Mouse (Mus musculus) frontal cortex, postnatal 25 days (tissue): Measurements from ENCODE around the gene Manba.

Source experiments
- DNase-seq, 2 experiments: peaks; one replicate each; pipeline ENCODE4 v3.0.0; 2022; ENCODE audit warnings: low spot score in 2 of 2

Gene Manba

GRCm38 (mm10) chr3:135580439-135581275 is 95.2 kb downstream of the Manba start:
- no peak for DNase-seq

DNA sequence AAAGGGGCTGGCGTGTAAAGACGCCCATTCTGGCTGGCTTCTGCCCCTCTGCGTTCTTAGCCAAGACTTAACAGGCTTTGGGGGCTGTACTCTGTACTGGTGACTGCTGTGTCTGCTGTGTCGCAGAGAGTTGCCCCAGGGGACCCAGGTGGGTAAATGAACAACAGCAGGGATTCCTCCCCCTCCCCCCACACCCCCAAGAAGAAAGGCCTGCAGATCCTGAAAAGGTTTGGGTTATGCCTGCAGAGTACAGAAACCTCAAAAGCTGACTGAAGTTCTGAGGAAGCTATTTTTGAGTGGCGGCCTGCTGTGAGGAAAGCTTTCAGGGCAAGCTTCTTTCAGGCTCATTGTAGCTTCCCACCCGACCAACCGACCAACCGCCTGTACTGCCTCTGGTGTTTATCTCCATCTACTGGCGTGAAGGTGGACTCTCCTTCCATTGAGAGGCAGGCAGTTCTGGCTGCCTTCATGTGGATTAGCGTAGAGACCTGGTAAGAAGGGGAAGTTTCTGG is 96.3 kb downstream of the Manba start:
- no peak for DNase-seq

DNA sequence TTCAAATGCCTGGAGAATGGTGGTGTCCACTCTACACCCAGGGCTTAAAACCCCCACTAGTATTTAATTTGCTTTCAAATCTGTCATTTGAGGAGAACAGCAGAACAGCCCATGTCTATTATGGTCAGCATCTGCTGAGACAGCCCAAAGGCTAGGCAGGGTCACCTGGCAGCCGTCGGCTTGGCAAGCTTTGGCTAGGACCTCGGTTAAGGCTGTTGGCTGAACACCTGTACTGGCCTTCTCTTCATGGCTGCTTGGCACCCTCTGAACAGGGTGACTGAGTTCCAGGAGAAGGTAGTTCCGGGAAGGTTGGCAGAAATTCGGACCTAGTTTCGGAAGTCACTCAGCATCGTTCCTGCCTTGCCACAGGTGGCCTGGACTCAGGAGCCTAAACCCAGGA is 96.8 kb downstream of the Manba start:
- DNase-seq, result no peak

GRCm38 (mm10) chr3:135585482-135585881 is 100.1 kb downstream of the Manba start:
- no peak for DNase-seq

DNA sequence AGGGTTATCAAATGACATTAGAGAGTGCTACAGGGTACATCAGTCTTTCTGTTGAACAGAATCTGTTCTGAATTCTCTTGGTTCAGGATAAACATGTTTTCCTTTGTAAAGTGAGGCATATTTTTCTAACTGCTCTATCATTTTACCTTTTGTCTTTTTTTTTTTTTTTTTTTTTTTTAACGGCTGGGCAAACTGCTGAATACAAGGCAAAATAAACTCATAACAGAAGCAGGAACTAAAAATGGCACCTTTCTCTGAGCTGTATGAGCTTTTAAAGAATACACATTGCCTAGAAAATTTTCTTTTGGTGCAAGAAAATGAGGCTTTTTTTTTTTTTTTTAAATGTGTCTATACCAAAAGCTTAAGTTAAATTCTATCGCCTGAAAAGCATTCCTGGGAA is 100.6 kb downstream of the Manba start:
- DNase-seq, result no peak

DNA sequence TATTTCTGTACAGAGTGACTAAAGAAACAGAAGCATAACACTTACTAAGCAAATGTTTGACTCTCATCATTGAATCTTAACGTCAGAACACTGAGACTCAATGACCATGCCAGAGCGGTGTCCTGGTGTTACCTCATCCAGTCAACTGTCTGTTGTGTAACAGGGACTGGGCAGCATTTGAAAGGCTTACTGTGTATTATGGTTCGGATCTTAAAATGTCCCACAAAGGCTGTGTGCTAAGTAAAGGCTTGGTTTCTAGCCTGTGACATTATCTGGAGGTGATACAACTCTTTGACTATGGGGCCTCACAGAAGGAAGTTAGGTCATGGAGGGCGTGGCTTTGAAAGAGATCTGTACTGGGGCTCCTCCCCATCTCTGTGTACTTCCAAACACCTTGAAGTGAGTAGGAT is 101.1 kb downstream of the Manba start:
- no peak for DNase-seq

- no peak for DNase-seq
Observed at GRCm38 (mm10) chr3:135590471-135590870, 105.1 kb downstream of the Manba start.

GRCm38 (mm10) chr3:135591376-135591775 is 106.0 kb downstream of the Manba start:
- DNase-seq, result no peak

- DNase-seq, result no peak
Observed at GRCm38 (mm10) chr3:135592011-135592410, 106.6 kb downstream of the Manba start.

GRCm38 (mm10) chr3:135594238-135594917 is 109.0 kb downstream of the Manba start:
- DNase-seq, result no peak

DNA sequence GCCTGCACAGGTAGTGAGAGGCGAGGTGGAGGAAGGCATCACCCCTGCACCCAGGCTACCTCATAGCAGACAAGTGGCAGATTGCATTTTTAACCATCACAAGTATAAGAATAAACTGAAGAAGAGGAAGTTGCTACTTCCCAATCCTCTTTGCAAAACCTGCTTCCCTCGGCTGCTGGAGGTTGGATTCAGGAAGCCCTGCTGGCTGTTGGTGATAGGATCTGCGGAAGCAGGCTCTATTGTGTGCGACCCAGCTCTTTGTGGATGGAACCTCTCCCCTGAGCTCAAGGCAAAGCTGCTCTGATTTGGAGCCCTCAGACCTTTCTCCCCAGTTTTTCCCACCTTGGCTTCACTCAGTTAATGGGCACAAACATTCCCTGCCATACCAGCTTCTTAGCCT is 111.6 kb downstream of the Manba start:
- DNase-seq, result no peak

DNA sequence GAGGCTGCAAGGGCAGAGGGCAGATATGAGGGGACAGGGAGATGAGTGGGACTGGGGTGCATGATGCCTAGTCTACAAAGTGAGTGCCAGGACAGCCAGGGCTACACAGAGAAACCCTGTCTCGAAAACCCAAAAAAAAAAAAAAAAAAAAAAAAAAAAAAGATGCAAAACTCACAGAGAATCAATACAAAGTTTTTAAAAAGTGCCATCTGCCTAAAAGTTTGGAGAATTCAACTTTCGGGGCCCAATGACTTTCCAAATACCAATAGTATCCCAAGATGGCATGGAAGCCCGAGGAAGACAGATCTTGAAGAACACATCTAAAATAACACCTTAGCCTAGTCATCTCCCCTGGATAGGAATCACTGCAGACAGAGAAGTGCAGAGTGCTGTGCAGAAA is 112.9 kb downstream of the Manba start:
- no peak for DNase-seq

DNA sequence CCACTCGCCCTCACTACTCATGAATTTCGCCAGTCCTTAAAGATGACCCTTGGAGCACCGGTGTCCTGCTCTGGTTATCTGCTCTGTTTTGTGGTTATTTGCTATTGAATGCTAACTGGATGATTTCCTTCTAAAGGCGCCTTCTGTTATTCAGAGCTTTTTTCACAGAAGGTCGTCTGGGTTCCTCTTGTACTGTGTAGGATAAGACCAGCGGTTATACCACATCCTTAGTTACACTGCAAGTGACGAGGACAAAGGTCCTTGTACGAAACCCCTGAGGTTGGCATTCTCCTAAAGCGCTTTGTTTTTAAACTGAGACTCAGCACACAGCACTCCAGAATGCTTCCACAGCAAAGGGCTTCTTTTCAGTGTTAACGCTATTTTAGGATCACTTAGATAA is 117.3 kb downstream of the Manba start:
- no peak for DNase-seq

DNA sequence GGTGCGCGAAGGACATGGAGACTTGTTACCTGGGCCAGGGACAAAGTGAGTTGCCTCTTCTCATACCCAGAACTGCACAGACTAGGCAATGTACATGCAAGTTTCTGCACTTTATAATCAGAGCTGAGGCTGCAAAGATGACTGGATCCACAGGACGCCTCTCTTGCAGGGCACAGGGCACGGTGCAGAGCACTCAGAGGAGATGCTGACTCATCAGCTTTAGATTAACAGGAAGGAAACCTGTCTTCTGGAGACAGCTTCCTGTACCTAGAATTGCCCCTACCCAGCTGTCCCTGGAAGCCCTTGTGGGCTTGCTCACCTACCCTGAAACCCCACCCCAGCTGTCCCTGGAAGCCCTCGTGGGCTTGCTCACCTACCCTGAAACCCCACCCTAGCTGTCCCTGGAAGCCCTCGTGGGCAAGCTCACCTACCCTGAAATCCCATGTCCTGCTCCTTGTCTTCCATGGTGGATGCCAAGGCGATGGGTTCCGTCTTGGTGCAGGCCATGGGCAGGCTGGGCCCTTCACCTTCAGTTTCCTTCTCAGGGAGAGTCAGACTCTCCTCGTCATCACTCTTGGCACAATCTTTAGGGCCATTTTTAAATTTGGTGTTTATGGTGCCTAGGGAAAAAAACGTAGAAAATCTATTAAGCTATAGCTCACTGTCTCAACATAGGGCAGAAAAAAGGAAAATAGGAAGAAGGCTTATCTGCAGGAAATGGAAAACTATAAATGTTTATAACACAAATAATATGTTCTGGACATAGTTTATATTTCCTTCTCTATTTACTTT is 119.4 kb downstream of the Manba start:
- no peak for DNase-seq

GRCm38 (mm10) chr3:135605474-135605873 is 120.1 kb downstream of the Manba start:
- no peak for DNase-seq

DNA sequence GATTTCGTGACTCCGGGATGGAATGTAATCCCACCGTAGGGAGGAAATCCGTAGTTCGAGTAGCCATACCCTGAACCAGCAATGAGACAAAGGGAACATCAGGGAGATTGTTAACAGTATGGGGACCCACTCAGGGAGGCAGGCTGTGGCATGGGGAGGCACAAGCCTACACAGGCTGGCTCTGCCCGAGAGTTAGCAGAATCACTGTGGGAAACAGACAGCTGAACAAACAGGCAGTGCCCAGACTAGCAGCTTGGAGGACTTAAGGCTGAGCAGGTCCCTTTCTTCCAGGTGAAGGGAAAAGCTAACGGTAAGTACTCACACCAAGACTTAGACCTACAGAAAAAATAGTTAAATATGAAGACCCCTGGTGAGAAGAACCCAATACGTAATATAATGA is 121.2 kb downstream of the Manba start:
- DNase-seq, result no peak

GRCm38 (mm10) chr3:135607021-135607420 is 121.6 kb downstream of the Manba start:
- no peak for DNase-seq

DNA sequence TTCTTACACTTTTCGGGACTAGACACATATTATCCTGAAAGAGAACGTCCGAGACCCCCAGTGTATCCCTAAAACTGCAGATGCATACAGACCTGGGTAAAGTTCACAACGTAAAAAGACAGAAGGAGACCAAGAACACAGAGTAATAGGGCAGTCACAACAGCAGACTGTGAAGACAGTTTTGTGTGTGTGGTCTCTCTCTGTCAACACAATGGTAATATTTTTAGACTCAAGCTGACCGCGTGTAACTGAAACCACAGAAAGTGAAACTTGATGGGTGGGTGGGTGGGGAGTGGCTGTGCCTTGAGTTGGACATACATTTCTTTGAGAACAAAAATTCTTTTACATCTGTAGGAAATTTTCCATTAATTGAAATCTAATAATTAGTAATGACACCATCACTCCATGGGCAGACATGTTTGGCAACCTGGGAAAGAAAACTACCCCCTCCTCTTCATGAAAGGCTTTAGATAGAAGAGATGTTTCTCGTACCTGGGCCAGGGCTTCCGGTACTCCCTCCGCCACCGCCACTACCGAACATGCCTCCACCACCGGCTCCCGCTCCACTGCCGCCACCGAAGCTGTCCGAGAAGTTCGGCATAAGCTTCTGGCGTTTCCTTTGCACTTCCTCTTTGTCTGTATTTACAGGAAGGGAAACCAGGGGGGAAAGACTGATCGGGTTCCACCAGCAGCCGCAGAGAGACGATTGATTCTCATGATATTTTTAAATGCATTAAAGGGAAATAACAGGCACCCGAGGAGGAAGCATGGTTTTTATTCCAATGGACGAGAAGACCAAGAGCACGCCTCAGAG is 122.5 kb downstream of the Manba start:
- no peak for DNase-seq

- peak in 1 of 2 experiments; percentile 31 for DNase-seq
Observed at GRCm38 (mm10) chr3:135610221-135610620, 124.8 kb downstream of the Manba start.

DNA sequence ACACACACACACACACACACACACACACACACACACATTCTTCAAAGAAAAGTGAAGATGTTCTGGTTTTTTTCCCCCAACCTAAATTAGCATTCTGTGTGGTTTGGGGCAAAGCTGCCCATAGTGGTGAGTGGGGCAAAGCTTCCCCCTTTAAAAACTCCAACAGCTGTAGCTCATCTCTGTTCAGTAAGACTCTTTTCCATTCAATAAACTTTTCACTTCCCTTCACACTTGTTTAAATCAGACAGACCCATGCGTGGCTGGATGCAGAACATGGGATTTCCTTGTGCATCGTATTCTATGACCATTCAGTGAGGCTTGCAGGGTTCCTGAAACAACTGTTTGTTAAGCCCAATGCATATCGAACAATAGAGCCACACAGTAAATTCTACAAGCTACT is 129.0 kb downstream of the Manba start:
- DNase-seq, result no peak

- DNase-seq, result no peak
Observed at GRCm38 (mm10) chr3:135616730-135617129, 131.3 kb downstream of the Manba start.
